Mouse (Mus musculus) hindbrain, embryonic 16.5 days (tissue): ENCODE results near the gene Kcnh3. TPM values are rescaled to one million over a fixed set of nuclear protein-coding genes. Genes with fewer than 3 reads are reported as not detected.
A peak's percentile ranks its signal among the peaks of the same experiment; 100 is the strongest.

Experiments
- ATAC-seq: fragments of 200-750 bp; cut with Nextera tagmentation; 2 replicates; pipeline ENCODE4 v1.8.0; 2017; ENCODE audit warnings: moderate TSS enrichment, moderate library complexity
- H3K27ac ChIP-seq: fragments of 300-500 bp; sonication (generic); 2 replicates; pipeline ENCODE4 v1.5.1; 2014; ENCODE audit warnings: low read depth, mild to moderate bottlenecking, control low read depth, low read length, moderate library complexity
- H3K27me3 ChIP-seq: fragments of 300-500 bp; sonication (generic); replicated peaks from 2 replicates; pipeline ENCODE4 v1.6.1; 2014; ENCODE audit warnings: low read length; ENCODE audit not compliant: control insufficient read depth, insufficient read depth
- H3K36me3 ChIP-seq: fragments of 300-500 bp; sonication (generic); 2 replicates; pipeline ENCODE4 v1.6.1; 2014; ENCODE audit warnings: mild to moderate bottlenecking, low read length, moderate library complexity, mixed read lengths; ENCODE audit not compliant: control insufficient read depth, insufficient read depth
- H3K4me1 ChIP-seq: fragments of 300-500 bp; sonication (generic); 2 replicates; pipeline ENCODE4 v1.6.1; 2014; ENCODE audit warnings: low read depth, low read length; ENCODE audit not compliant: control insufficient read depth, insufficient read depth
- H3K4me2 ChIP-seq: fragments of 300-500 bp; sonication (generic); 2 replicates; pipeline ENCODE4 v1.6.1; 2014; ENCODE audit warnings: mild to moderate bottlenecking, low read length, control low read depth, moderate library complexity
- H3K4me3 ChIP-seq: fragments of 300-500 bp; sonication (generic); 2 replicates; pipeline ENCODE4 v1.5.1; 2014; ENCODE audit warnings: mild to moderate bottlenecking, low read length, control low read depth, moderate library complexity
- H3K9ac ChIP-seq: fragments of 300-500 bp; sonication (generic); 2 replicates; pipeline ENCODE4 v1.6.1; 2014; ENCODE audit warnings: low read depth, mild to moderate bottlenecking, control low read depth, low read length, moderate library complexity
- H3K9me3 ChIP-seq: fragments of 300-500 bp; sonication (generic); 2 replicates; pipeline ENCODE4 v1.6.1; 2014; ENCODE audit warnings: mild to moderate bottlenecking, low read length, moderate library complexity; ENCODE audit not compliant: control insufficient read depth
- WGBS: fragments of 180-500 bp; shearing (Covaris S2); extraction: QIAGEN DNeasy Blood & Tissue Kit; methylation state at CpG from one replicate; pipeline ENCODE4 v1.1.7; 2014; 5-methylcytosine and 5-hydroxymethylcytosine counted together
- polyA plus RNA-seq: library from polyadenylated mRNA; unstranded; fragments of >200 nt; fragmentation: Nextera tagmentation; extraction: Ambion mirVana; gene quantifications from 2 replicates; pipeline ENCODE4 v1.2.1, GENCODE M21; 2015

Gene Kcnh3
- polyA plus RNA-seq, 1 experiment from 2014 or later, result 1.1 TPM

- WGBS, result 86% methylated on average over 11 of the region's 11 CpGs
- Histone ChIP-seq H3K27me3 (peaks cover 2% of the 10 kb centered on the region; the same call in 1 of the 2 replicates), H3K4me2 (no peak overlapping the region), H3K4me3 (no peak overlapping the region), H3K36me3 (peaks cover 10% of the 10 kb centered on the region), H3K27ac (no peak overlapping the region), H3K4me1 (no peaks in the 10 kb centered on the region), H3K9ac (no peak overlapping the region), H3K9me3 (no peaks in the 10 kb centered on the region)
- no peak for ATAC-seq
These were observed 8.8 kb upstream of the Kcnh3 start for GRCm38 (mm10) chr15:99215741-99216463.

- no peaks in the 10 kb centered on the region for H3K9me3 ChIP-seq
- H3K4me3 ChIP-seq, result no peak overlapping the region
- no peak overlapping the region for H3K9ac ChIP-seq
- peaks cover 12% of the 10 kb centered on the region for H3K27me3 ChIP-seq
- no peak overlapping the region for H3K27ac ChIP-seq
- WGBS, result 93% methylated on average over 4 of the region's 4 CpGs
- ATAC-seq, result no peak
- H3K4me1 ChIP-seq, result no peaks in the 10 kb centered on the region
- no peak overlapping the region for H3K4me2 ChIP-seq
- peaks cover 4% of the 10 kb centered on the region; the same call in 1 of the 2 replicates for H3K36me3 ChIP-seq
These were observed 7.0 kb upstream of the Kcnh3 start for GRCm38 (mm10) chr15:99217630-99218029.

GRCm38 (mm10) chr15:99221315-99221952 lies 3.2 kb upstream of the Kcnh3 start:
- no peak for ATAC-seq

GRCm38 (mm10) chr15:99222794-99223584 lies 1.7 kb upstream of the Kcnh3 start:
- Histone ChIP-seq H3K9ac (no peak overlapping the region), H3K4me2 (peak overlapping the region; percentile 52), H3K4me1 (peaks cover 23% of the 10 kb centered on the region), H3K27ac (no peak overlapping the region), H3K36me3 (no peaks in the 10 kb centered on the region), H3K9me3 (no peaks in the 10 kb centered on the region), H3K27me3 (peaks cover 51% of the 10 kb centered on the region), H3K4me3 (peak overlapping the region; percentile 33)
- WGBS, result 3% methylated on average over 18 of the region's 18 CpGs
- ATAC-seq, result no peak

More at GRCm38 (mm10) chr15:99221315-99221952, 3.2 kb upstream of the Kcnh3 start:
- Histone ChIP-seq H3K27ac (no peak overlapping the region), H3K9ac (no peak overlapping the region), H3K4me3 (no peak overlapping the region), H3K9me3 (no peaks in the 10 kb centered on the region), H3K4me1 (peaks cover 23% of the 10 kb centered on the region), H3K36me3 (no peaks in the 10 kb centered on the region), H3K4me2 (no peak overlapping the region), H3K27me3 (peaks cover 35% of the 10 kb centered on the region)
- 8% methylated on average over 8 of the region's 8 CpGs for WGBS

- peak overlapping the region; percentile 15; the same call in 1 of the 2 replicates for H3K9ac ChIP-seq
- H3K4me2 ChIP-seq, result peak overlapping the region; percentile 52
- WGBS, result under 1% methylated on average over 33 of the region's 46 CpGs
These were observed 965 bp upstream of the Kcnh3 start for GRCm38 (mm10) chr15:99223585-99224207.

GRCm38 (mm10) chr15:99225081-99225810 lies 585 bp downstream of the Kcnh3 start:
- H3K4me3 ChIP-seq, result peak overlapping the region; percentile 33
- peaks cover 23% of the 10 kb centered on the region for H3K4me1 ChIP-seq
- no peak for ATAC-seq
- no peak overlapping the region for H3K27ac ChIP-seq
- H3K36me3 ChIP-seq, result no peaks in the 10 kb centered on the region
- 2% methylated on average over 22 of the region's 22 CpGs for WGBS
- peak overlapping the region; percentile 52 for H3K4me2 ChIP-seq
- H3K9ac ChIP-seq, result no peak overlapping the region
- H3K9me3 ChIP-seq, result no peaks in the 10 kb centered on the region
- peaks cover 66% of the 10 kb centered on the region for H3K27me3 ChIP-seq

More at GRCm38 (mm10) chr15:99223585-99224207, 965 bp upstream of the Kcnh3 start:
- H3K36me3 ChIP-seq, result no peaks in the 10 kb centered on the region
- H3K27ac ChIP-seq, result no peak overlapping the region
- ATAC-seq, result no peak
- peak overlapping the region; percentile 33 for H3K4me3 ChIP-seq
- no peaks in the 10 kb centered on the region for H3K9me3 ChIP-seq
- peaks cover 58% of the 10 kb centered on the region for H3K27me3 ChIP-seq
- peaks cover 23% of the 10 kb centered on the region for H3K4me1 ChIP-seq

- no peak for ATAC-seq
- peaks cover 23% of the 10 kb centered on the region for H3K4me1 ChIP-seq
- no peaks in the 10 kb centered on the region for H3K36me3 ChIP-seq
- no peak overlapping the region for H3K27ac ChIP-seq
- no peaks in the 10 kb centered on the region for H3K9me3 ChIP-seq
- no peak overlapping the region for H3K4me3 ChIP-seq
- H3K4me2 ChIP-seq, result no peak overlapping the region
- 17% methylated on average over 14 of the region's 14 CpGs for WGBS
- H3K27me3 ChIP-seq, result peaks cover 65% of the 10 kb centered on the region
- no peak overlapping the region for H3K9ac ChIP-seq
These were observed 1.4 kb downstream of the Kcnh3 start for GRCm38 (mm10) chr15:99226090-99226489.

GRCm38 (mm10) chr15:99231998-99232397 lies 7.3 kb downstream of the Kcnh3 start:
- Histone ChIP-seq H3K27me3 (peaks cover 28% of the 10 kb centered on the region), H3K9ac (no peak overlapping the region), H3K4me3 (no peak overlapping the region), H3K4me2 (no peak overlapping the region), H3K9me3 (no peaks in the 10 kb centered on the region), H3K4me1 (no peaks in the 10 kb centered on the region), H3K27ac (no peak overlapping the region), H3K36me3 (no peaks in the 10 kb centered on the region)
- 71% methylated on average over 10 of the region's 10 CpGs for WGBS
- ATAC-seq, result no peak
